Mouse (Mus musculus): Measurements from ENCODE around the gene Zhx3.

Zhx3 gene

GRCm38 (mm10) chr2:160804794-160805527 is 67.8 kb downstream of the Zhx3 start:
- DNase-seq (ENCODE audit: low read depth, low spot score): no peak

- no peak for DNase-seq (ENCODE audit: low read depth, low spot score)
Observed at GRCm38 (mm10) chr2:160802326-160802725, 70.5 kb downstream of the Zhx3 start.

DNA sequence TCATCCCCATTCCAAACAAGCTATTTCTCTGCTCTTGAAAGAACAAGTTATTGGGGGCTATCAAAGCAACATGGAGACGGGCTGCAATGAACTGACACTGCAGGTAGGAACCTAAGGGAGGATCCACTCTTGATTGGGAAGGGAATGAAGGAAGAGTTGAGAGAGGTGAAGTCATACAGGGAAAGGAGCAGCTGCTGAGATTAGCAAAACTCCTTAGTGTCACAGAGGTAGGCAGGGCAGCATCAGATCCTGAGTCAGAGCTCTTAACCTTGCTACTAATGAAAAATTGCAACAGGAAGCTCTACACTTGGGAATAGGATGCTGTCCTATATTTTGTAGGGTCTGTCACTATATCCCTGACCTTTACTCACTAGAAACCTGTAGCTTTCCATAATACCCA is 71.8 kb downstream of the Zhx3 start:
- no peak for DNase-seq (ENCODE audit: low read depth, low spot score)

- DNase-seq (ENCODE audit: low read depth, low spot score): no peak
Observed at GRCm38 (mm10) chr2:160798206-160798605, 74.6 kb downstream of the Zhx3 start.

DNA sequence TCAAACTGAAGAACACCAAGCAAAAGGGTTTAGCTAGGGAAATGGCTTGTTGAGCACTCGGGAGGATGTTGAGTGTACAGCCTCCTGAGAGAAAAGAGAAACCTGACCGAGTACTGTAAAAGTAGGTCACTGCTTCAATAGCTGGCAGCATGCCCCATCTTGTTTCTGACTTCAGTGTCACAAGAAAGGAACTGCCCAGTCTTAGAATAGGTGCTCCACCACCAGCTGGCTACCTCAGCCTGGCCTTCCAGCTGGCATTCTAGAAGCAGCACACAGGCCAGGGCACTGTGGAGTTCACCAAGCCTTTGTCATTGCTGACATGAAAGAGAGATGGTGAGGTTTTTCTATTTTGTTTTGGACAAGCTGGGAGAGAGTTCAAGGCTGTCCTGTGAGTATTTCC is 75.8 kb downstream of the Zhx3 start:
- no peak for DNase-seq (ENCODE audit: low read depth, low spot score)

- no peak for DNase-seq (ENCODE audit: low read depth, low spot score)
Observed at GRCm38 (mm10) chr2:160793117-160793516, 79.7 kb downstream of the Zhx3 start.

- DNase-seq (ENCODE audit: low read depth, low spot score): no peak
Observed at GRCm38 (mm10) chr2:160789741-160790140, 83.1 kb downstream of the Zhx3 start.

GRCm38 (mm10) chr2:160789046-160789445 is 83.8 kb downstream of the Zhx3 start:
- DNase-seq (ENCODE audit: low read depth, low spot score): no peak

- DNase-seq (ENCODE audit: low read depth, low spot score): no peak
Observed at GRCm38 (mm10) chr2:160786333-160786732, 86.5 kb downstream of the Zhx3 start.

DNA sequence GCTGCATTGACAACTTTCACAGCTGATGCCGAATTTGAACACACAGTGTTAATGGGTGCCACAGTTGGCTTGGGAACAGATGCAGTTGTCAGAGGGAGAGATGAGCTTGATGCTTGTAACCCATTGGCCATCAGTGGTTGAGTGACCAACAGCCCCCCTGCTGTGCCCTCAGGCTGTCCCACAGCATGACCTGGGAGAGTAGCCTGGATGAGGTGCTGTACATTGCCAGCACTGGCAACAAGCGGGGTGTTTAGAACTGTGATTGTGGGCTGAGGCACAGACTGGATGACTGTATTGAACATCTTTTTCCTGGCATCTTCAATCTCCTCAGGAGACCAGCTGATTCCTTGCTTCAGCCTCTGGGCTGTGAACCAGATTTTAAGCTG is 92.0 kb downstream of the Zhx3 start:
- no peak for DNase-seq (ENCODE audit: low read depth, low spot score)

GRCm38 (mm10) chr2:160780154-160780833 is 92.5 kb downstream of the Zhx3 start:
- DNase-seq (ENCODE audit: low read depth, low spot score): no peak

GRCm38 (mm10) chr2:160778034-160778433 is 94.8 kb downstream of the Zhx3 start:
- no peak for DNase-seq (ENCODE audit: low read depth, low spot score)

GRCm38 (mm10) chr2:160771325-160772276 is 101.2 kb downstream of the Zhx3 start:
- no peak for DNase-seq (ENCODE audit: low read depth, low spot score)

GRCm38 (mm10) chr2:160770871-160771270 is 101.9 kb downstream of the Zhx3 start:
- DNase-seq (ENCODE audit: low read depth, low spot score): no peak

- no peak for DNase-seq (ENCODE audit: low read depth, low spot score)
Observed at GRCm38 (mm10) chr2:160770409-160770808, 102.4 kb downstream of the Zhx3 start.

- DNase-seq (ENCODE audit: low read depth, low spot score): no peak
Observed at GRCm38 (mm10) chr2:160768997-160769396, 103.8 kb downstream of the Zhx3 start.

DNA sequence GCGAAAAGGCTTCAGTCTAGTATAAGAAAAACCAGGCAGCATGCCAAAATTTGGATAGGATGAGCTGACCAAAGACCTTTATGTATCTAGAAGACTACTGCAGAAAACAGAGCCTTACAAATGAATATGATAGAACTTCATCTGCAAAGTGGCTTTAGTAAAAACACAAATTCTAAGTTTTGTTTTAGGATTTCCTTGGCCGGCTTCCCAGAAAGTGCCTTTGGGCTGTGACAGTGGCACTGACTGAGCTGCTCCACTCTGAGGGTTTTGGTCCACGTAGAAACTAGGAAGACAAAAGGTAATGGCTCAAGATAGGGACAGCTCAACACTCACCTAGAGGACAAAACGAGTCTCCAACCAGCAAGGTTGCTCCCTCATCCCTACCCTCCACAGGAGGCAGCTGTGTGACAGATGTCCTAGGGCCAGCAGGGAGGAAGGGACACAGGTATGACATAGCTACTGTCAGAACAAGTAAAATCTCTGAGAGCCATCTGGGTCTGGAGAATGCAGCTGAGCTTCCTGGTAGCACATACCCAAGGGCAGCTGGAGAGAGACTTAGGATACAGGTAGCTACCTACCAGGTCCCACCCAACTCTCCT is 104.6 kb downstream of the Zhx3 start:
- no peak for DNase-seq (ENCODE audit: low read depth, low spot score)

DNA sequence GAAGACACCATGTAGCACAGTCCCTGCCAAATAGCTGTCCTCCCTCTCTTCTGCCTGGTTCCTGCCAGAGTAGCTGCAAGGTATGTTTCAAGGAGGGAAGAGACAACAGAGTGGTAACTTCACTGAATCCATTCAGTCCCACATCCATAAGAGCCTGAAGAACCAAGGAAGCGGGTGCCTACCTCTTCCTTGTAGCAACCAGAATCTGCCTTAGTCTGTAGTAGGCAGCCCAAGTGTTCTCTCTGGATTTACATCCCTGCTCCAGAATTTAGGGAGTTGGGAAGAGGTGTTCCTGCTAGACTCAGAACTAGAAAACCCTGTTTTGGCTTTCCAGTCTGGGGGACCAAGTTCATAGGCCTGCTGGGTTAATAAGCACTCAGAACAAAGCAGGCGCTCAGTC is 105.6 kb downstream of the Zhx3 start:
- no peak for DNase-seq (ENCODE audit: low read depth, low spot score)

- no peak for DNase-seq (ENCODE audit: low read depth, low spot score)
Observed at GRCm38 (mm10) chr2:160766371-160766771, 106.4 kb downstream of the Zhx3 start.

GRCm38 (mm10) chr2:160765096-160765495 is 107.7 kb downstream of the Zhx3 start:
- no peak for DNase-seq (ENCODE audit: low read depth, low spot score)

DNA sequence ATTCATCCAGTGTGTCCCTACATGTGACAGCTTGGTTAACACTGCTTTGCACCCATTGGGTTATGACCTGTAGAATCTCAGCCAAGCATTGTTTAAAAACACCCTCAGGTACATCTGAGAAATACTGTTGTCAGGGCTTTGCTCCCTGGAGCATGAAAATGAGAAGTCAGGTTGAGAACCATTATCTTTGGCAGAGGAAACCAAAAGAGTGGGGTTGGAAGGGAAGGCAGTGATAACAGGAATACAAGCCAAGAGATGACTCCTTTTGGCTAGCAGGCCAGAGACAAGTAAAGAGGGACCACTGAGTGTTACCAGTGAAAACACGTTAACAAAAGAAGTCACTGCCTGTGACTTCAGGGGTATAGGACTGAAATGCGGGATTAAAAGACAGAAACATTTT is 108.4 kb downstream of the Zhx3 start:
- DNase-seq (ENCODE audit: low read depth, low spot score): no peak

- DNase-seq (ENCODE audit: low read depth, low spot score): no peak
Observed at GRCm38 (mm10) chr2:160763816-160764215, 109.0 kb downstream of the Zhx3 start.

Measured in retina, postnatal 7 days (tissue).